Mouse (Mus musculus) spleen, adult 18-20 months (tissue): ENCODE measurements around the gene Vmn1r13.
"Not testable (repeated sequence)": the region's sequence is repeated elsewhere in the genome, so short reads cannot be mapped to it uniquely, and the experiment has no call there.

Source experiments
- DNase-seq, 2 experiments: peaks; one replicate each; pipeline ENCODE4 v3.0.0; 2022; ENCODE audit warnings: mixed read lengths in 2 of 2

Gene Vmn1r13

DNA sequence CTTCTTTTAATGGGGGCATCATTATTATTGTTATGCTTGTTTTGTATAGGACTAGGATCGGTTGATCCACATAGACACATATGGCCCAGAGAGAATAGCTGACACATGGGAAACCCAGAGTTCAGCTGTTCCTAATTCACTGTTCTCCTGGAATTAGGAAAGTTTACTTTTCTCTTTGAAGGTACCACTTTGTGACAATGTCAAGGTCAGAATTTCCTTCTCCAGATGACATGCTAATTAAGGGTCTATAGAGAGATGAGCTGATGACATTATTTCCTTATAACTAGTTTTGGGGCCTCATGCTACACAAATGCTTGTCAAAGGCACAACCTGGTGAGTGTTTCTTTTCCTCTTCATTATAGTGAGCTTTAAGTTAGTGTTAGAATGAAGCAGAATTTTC lies at the start of gene Vmn1r13:
TSS of gene Vmn1r13 (plus strand) at position 301 of the 400 bp plus-strand sequence.
- DNase-seq: not testable (repeated sequence)

DNA sequence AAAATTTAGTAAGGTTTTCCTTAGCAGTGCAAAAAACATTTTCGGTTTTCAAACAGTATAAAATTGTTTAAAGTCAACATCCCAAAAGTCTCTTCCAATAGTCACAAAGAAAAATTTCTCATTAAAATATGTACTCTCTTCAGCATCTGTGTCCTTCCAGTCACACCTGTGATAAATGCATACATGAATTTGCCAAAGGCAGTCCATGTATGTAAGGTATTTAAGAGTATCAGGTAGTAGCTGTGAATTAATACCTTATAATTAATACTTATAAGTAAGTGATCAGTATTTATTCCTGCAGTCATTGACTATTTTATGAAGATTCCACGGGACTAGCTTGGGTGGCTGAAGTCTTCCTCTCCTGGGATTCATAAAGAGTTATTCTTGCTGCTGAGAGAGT lies 46.5 kb upstream of the Vmn1r13 start, which contains the start of gene Vmn1r12:
TSS of gene Vmn1r12 (plus strand) at position 301 of the 400 bp plus-strand sequence.
- DNase-seq: no peak

DNA sequence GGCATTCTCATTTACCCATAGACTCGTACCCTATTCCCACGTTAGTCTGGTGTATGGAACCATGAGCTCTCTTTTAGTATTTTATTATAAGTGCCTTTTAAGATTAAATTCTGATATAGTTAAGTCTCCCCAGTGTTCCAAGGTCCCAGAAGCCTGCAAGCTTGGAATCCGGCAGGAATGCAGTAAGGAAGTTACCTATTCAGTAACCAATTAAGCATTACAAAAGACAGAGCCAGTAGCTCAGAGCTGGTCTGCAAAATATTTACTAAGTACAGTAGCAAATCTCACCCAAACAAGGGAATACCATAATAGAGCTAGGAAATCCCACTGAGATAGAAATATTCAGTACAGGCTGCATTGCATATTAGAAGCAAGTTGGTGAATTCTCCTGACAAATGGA lies 13.1 kb upstream of the Vmn1r13 start:
- DNase-seq: not testable (repeated sequence)

- DNase-seq: no peak
Observed at GRCm38 (mm10) chr6:57231386-57231785, 28.3 kb downstream of the Vmn1r13 start, which contains the start of gene Vmn1r14. Gene Vmn1r14, plus strand, starts transcription at chr6:57231686.

DNA sequence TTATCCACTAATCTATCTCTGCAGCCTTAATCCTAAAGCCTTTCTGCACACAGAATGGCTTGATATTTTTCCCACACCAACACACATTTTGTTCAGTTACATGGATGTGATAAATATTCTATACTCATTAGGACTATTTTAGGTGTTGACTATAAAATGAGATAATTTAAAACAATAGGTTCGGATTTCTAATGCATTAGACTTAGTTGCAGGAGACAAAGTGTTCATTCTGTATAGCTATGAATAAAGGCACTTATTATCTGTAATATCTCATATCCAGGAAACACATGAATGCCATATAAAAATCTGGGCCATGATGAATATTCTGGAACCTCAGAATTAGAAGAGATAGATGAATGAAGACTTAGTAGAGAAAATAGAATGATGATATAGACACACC lies 54.6 kb downstream of the Vmn1r13 start, which contains the start of gene Vmn1r15:
TSS of gene Vmn1r15 (plus strand) at position 301 of the 400 bp plus-strand sequence.
- no peak for DNase-seq

DNA sequence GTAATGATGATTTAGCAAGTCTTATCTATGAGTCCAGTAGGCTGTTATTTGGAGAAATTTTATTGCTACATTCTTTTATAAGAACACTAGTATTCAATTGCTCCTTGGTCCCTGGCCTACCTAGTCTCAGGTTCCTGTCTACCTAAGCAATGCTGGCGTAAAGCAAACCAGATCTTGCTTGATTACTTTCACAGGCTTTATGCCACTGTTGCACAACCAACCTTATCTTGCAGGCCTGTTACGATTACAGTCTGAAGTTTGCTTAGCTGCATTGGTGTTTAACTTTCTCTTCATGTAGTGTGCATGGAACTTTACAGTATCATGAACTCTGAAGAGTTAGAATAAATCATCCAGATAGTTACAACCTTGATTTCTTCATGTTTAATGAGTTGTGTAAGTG lies 57.9 kb downstream of the Vmn1r13 start:
- no peak for DNase-seq
